In genomic region chr2:132512977-132513351, GRCm38 (mm10) we compare ENCODE assay signal across 10 mouse cellular contexts.
DNase-seq lines count a peak whose midpoint lies in the region; ATAC-seq and TF ChIP-seq lines count a peak whose summit lies in the region.
"Had no signal": no experiment of that assay in that cellular context is flagged by ENCODE, and none has a peak within 500 bp of the region (broad histone marks: within the 10 kb centered on the region; RNA-seq: fewer than 3 reads in every experiment).

No protein-coding gene starts in this region.

- no peaks in the 10 kb centered on the region for H3K9me3 ChIP-seq in intestine, embryonic 15.5 days
- H3K9me3 ChIP-seq in intestine, embryonic 16.5 days (ENCODE audit: control insufficient read depth, low read length), result no peaks in the 10 kb centered on the region
- no peaks in the 10 kb centered on the region for H3K9me3 ChIP-seq in stomach, embryonic 16.5 days (replicated peaks; ENCODE audit: control insufficient read depth, low read length)

- H3K4me3 ChIP-seq in cerebellum, adult 2 months (replicated peaks; ENCODE audit: insufficient read depth, low read depth, low read length), result no peak overlapping the region
- H3K4me3 ChIP-seq in intestine, embryonic 15.5 days (replicated peaks), result no peak overlapping the region
- no peak overlapping the region for H3K4me3 ChIP-seq in intestine, embryonic 16.5 days (ENCODE audit: low read length)
- H3K4me3 ChIP-seq in thymus, adult 2 months (ENCODE audit: control insufficient read depth, insufficient read depth, low read length), result peak overlapping the region; percentile 51
- no peak overlapping the region for H3K4me3 ChIP-seq in stomach, embryonic 16.5 days (replicated peaks; ENCODE audit: low read length)

- TF ChIP-seq CTCF in cerebellum, adult 2 months (IDR thresholded peaks at IDR 0.05; ENCODE audit: borderline replicate concordance, insufficient read depth, low read depth, low read length), result no peak
- no peak for TF ChIP-seq CTCF in thymus, adult 2 months (IDR thresholded peaks at IDR 0.05; ENCODE audit: borderline replicate concordance, control insufficient read depth, extremely low read depth, insufficient read depth, low read length, poor library complexity)

- 33% methylated on average over 11 of the region's 11 CpGs for WGBS in cerebellum, adult 2 months
- WGBS in intestine, embryonic 15.5 days, result 69% methylated on average over 11 of the region's 11 CpGs
- 62% methylated on average over 11 of the region's 11 CpGs for WGBS in intestine, embryonic 16.5 days
- WGBS in thymus, adult 2 months, result 30% methylated on average over 11 of the region's 11 CpGs
- 70% methylated on average over 11 of the region's 11 CpGs for WGBS in stomach, embryonic 16.5 days

- no peaks in the 10 kb centered on the region for H3K27me3 ChIP-seq in cerebellum, adult 2 months (ENCODE audit: control insufficient read depth, insufficient read depth, low read length)
- no peaks in the 10 kb centered on the region for H3K27me3 ChIP-seq in intestine, embryonic 15.5 days (replicated peaks)
- no peaks in the 10 kb centered on the region for H3K27me3 ChIP-seq in intestine, embryonic 16.5 days (replicated peaks; ENCODE audit: control insufficient read depth, insufficient read depth, low read length)
- H3K27me3 ChIP-seq in thymus, adult 2 months (ENCODE audit: control insufficient read depth, insufficient read depth, low read length), result no peaks in the 10 kb centered on the region
- no peaks in the 10 kb centered on the region for H3K27me3 ChIP-seq in stomach, embryonic 16.5 days (ENCODE audit: control insufficient read depth, insufficient read depth, low read length)

- TF ChIP-seq POLR2A in cerebellum, adult 2 months (IDR thresholded peaks at IDR 0.05; ENCODE audit: borderline replicate concordance, insufficient read depth, low read length), result no peak
- no peak for TF ChIP-seq POLR2A in thymus, adult 2 months (IDR thresholded peaks at IDR 0.05; ENCODE audit: control insufficient read depth, extremely low read depth, insufficient read depth, low read length, poor library complexity)

- H3K9ac ChIP-seq in intestine, embryonic 15.5 days, result no peak overlapping the region
- H3K9ac ChIP-seq in intestine, embryonic 16.5 days (ENCODE audit: low read depth, low read length), result no peak overlapping the region
- 0 out of 2 replicates have a peak overlapping the region, but pooled peaks have one; percentile 23 for H3K9ac ChIP-seq in stomach, embryonic 16.5 days (ENCODE audit: low read length)

- H3K27ac ChIP-seq in cerebellum, adult 2 months (ENCODE audit: insufficient read depth, low read length), result peak overlapping the region; percentile 98
- no peak overlapping the region for H3K27ac ChIP-seq in intestine, embryonic 15.5 days
- H3K27ac ChIP-seq in intestine, embryonic 16.5 days (ENCODE audit: low read length), result no peak overlapping the region
- peak overlapping the region; percentile 99 for H3K27ac ChIP-seq in thymus, adult 2 months (ENCODE audit: control insufficient read depth, insufficient read depth, low read length)
- no peak overlapping the region for H3K27ac ChIP-seq in stomach, embryonic 16.5 days (ENCODE audit: low read length)
- H3K27ac ChIP-seq: hindbrain, postnatal 0 days had no signal

- DNase-seq in cerebellum, adult 2 months, result peak; percentile 22 to 45
- DNase-seq in thymus, adult 2 months, result no peak
- DNase-seq in thymus, postnatal 14 days, result no peak
- DNase-seq in left cerebral cortex, adult 9 months (ENCODE audit: low spot score in 2 of 2), result no peak

- peak overlapping the region; percentile 37 for H3K4me2 ChIP-seq in intestine, embryonic 15.5 days (replicated peaks)
- no peak overlapping the region for H3K4me2 ChIP-seq in intestine, embryonic 16.5 days (ENCODE audit: low read depth, low read length)
- H3K4me2 ChIP-seq in stomach, embryonic 16.5 days (ENCODE audit: low read depth, low read length), result no peak overlapping the region

- H3K36me3 ChIP-seq in intestine, embryonic 15.5 days, result no peaks in the 10 kb centered on the region
- H3K36me3 ChIP-seq in intestine, embryonic 16.5 days (ENCODE audit: control insufficient read depth, insufficient read depth, low read length), result no peaks in the 10 kb centered on the region
- H3K36me3 ChIP-seq in thymus, adult 2 months (ENCODE audit: control insufficient read depth, insufficient read depth, low read length), result no peaks in the 10 kb centered on the region
- no peaks in the 10 kb centered on the region for H3K36me3 ChIP-seq in stomach, embryonic 16.5 days (ENCODE audit: control insufficient read depth, insufficient read depth, low read length)

- ATAC-seq in cerebellum, adult (ENCODE audit: insufficient number of reproducible peaks, low FRiP score, low TSS enrichment), result no peak
- no peak for ATAC-seq in intestine, embryonic 15.5 days
- ATAC-seq in intestine, embryonic 16.5 days, result no peak
- ATAC-seq in stomach, embryonic 16.5 days (ENCODE audit: insufficient read depth, low FRiP score), result no peak
- ATAC-seq: hindbrain, postnatal 0 days; midbrain, embryonic 16.5 days had no signal

- H3K4me1 ChIP-seq in cerebellum, adult 2 months (ENCODE audit: control insufficient read depth, insufficient read depth, low read length), result peaks cover 30% of the 10 kb centered on the region
- no peaks in the 10 kb centered on the region for H3K4me1 ChIP-seq in intestine, embryonic 15.5 days (replicated peaks)
- H3K4me1 ChIP-seq in intestine, embryonic 16.5 days (ENCODE audit: control insufficient read depth, insufficient read depth, low read length), result no peaks in the 10 kb centered on the region
- peaks cover 54% of the 10 kb centered on the region for H3K4me1 ChIP-seq in thymus, adult 2 months (replicated peaks; ENCODE audit: control insufficient read depth, insufficient read depth, low read length)
- H3K4me1 ChIP-seq in stomach, embryonic 16.5 days (ENCODE audit: control insufficient read depth, insufficient read depth, low read length), result no peaks in the 10 kb centered on the region

Comparison
In these comparisons a context has a peak if more than half of its experiments do, and no peak if none do; other contexts are left out.
1. DNase-seq: peak in cerebellum, adult 2 months (2 of 2); none in thymus, adult 2 months (single experiment), thymus, postnatal 14 days (single experiment) and left cerebral cortex, adult 9 months (0 of 2).
2. H3K27ac ChIP-seq: peak in cerebellum, adult 2 months (single experiment) and thymus, adult 2 months (single experiment); none in intestine, embryonic 15.5 days (single experiment), intestine, embryonic 16.5 days (single experiment) and stomach, embryonic 16.5 days (single experiment).